Mouse (Mus musculus): ENCODE data around the gene Dglucy.

GRCm38 (mm10) chr12:100831021-100831420 is 52.2 kb downstream of the Dglucy start:
- TF ChIP-seq CTCF (IDR thresholded peaks at IDR 0.05; ENCODE audit: borderline replicate concordance, extremely low read depth, insufficient read depth, insufficient read length) (no peak), POLR2A (IDR thresholded peaks at IDR 0.05; ENCODE audit: borderline replicate concordance, extremely low read depth, insufficient read depth, insufficient read length, poor library complexity, severe bottlenecking) (no peak)
